Mouse (Mus musculus) forebrain, embryonic 16.5 days (tissue): ENCODE results near the gene Cacybp. TPM values are rescaled to one million over a fixed set of nuclear protein-coding genes. Genes with fewer than 3 reads are reported as not detected.

Experiments
- ATAC-seq: fragments of 200-750 bp; cut with Nextera tagmentation; 2 replicates; pipeline ENCODE4 v1.8.0; 2017; ENCODE audit warnings: mild to moderate bottlenecking, moderate library complexity
- H3K27ac ChIP-seq: fragments of 300-500 bp; sonication (generic); 2 replicates; pipeline ENCODE4 v1.5.1; 2014; ENCODE audit warnings: low read length, control low read depth
- H3K27me3 ChIP-seq: fragments of 300-500 bp; sonication (generic); replicated peaks from 2 replicates; pipeline ENCODE4 v1.6.1; 2014; ENCODE audit warnings: low read length; ENCODE audit not compliant: control insufficient read depth, insufficient read depth
- H3K36me3 ChIP-seq: fragments of 300-500 bp; sonication (generic); 2 replicates; pipeline ENCODE4 v1.6.1; 2014; ENCODE audit not compliant: control insufficient read depth, insufficient read depth
- H3K4me1 ChIP-seq: fragments of 300-500 bp; sonication (generic); replicated peaks from 2 replicates; pipeline ENCODE4 v1.6.1; 2014; ENCODE audit warnings: low read length; ENCODE audit not compliant: control insufficient read depth, insufficient read depth
- H3K4me2 ChIP-seq: fragments of 300-500 bp; sonication (generic); 2 replicates; pipeline ENCODE4 v1.6.1; 2014; ENCODE audit warnings: mild to moderate bottlenecking, low read length, control low read depth
- H3K4me3 ChIP-seq: fragments of 300-500 bp; sonication (generic); replicated peaks from 2 replicates; pipeline ENCODE4 v1.5.1; 2014; ENCODE audit warnings: mild to moderate bottlenecking, low read length, control low read depth
- H3K9ac ChIP-seq: fragments of 300-500 bp; sonication (generic); replicated peaks from 2 replicates; pipeline ENCODE4 v1.6.1; 2014; ENCODE audit warnings: low read depth, low read length, control low read depth
- H3K9me3 ChIP-seq: fragments of 300-500 bp; sonication (generic); 2 replicates; pipeline ENCODE4 v1.6.1; 2016; ENCODE audit warnings: low read length; ENCODE audit not compliant: control insufficient read depth
- WGBS: fragments of 180-500 bp; shearing (Covaris S2); extraction: QIAGEN DNeasy Blood & Tissue Kit; methylation state at CpG from one replicate; pipeline ENCODE4 v1.1.7; 2014; 5-methylcytosine and 5-hydroxymethylcytosine counted together
- polyA plus RNA-seq: library from polyadenylated mRNA; unstranded; fragments of >200 nt; fragmentation: Nextera tagmentation; extraction: Ambion mirVana; gene quantifications from 2 replicates; pipeline ENCODE4 v1.2.1, GENCODE M21; 2015

The Cacybp gene
- polyA plus RNA-seq, 1 experiment from 2014 or later = 293 TPM

DNA sequence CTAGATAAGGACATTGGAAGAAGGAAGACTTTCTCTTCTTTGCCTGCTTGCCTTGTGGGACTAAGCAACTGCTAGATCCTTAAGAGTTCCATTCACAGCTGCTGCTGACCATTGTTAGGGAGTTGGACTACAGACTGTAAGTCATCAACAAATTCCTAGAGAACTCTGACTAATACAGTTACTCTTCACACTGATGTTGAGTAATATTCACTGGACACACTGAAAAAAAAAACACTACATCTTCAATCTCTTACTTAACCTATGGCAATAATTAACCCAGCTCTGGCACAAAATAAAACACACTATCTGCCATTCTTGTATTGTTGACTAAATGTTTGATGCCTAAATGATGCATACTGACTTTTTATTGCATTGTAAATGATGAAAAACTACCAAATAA is 15.2 kb upstream of the Cacybp start:
- no peak overlapping the region for H3K4me3 ChIP-seq
- ATAC-seq = no peak
- no peak overlapping the region for H3K27ac ChIP-seq
- peaks cover 4% of the 10 kb centered on the region for H3K4me1 ChIP-seq
- no peaks in the 10 kb centered on the region for H3K27me3 ChIP-seq
- no peak overlapping the region for H3K4me2 ChIP-seq
- H3K9ac ChIP-seq = no peak overlapping the region
- peaks cover 3% of the 10 kb centered on the region for H3K36me3 ChIP-seq
- H3K9me3 ChIP-seq = no peaks in the 10 kb centered on the region

DNA sequence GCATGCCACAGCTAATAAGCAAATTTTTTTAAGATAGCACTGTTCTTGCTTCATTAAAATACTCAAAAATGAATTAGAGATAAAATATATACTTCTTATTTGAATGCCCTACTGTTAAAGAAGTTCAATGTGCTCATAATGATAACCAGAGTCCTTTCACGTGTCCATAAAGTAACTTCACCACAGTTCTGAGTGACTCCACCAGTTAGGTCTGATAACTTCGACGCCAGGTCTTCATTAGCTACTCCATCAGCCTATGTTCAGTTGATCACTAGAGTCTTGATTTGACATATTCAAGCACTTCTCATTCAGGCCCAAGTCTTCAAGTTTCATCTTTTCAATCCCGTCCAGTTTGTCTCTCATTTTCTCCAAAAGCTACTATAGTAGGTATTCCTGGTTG is 14.5 kb upstream of the Cacybp start:
- peaks cover 3% of the 10 kb centered on the region for H3K36me3 ChIP-seq
- 91% methylated on average over 4 of the region's 4 CpGs for WGBS
- no peak overlapping the region for H3K9ac ChIP-seq
- H3K4me1 ChIP-seq = peaks cover 4% of the 10 kb centered on the region
- no peaks in the 10 kb centered on the region for H3K27me3 ChIP-seq
- no peak overlapping the region for H3K4me3 ChIP-seq
- no peak for ATAC-seq
- no peak overlapping the region for H3K27ac ChIP-seq
- H3K9me3 ChIP-seq = no peaks in the 10 kb centered on the region
- H3K4me2 ChIP-seq = no peak overlapping the region

DNA sequence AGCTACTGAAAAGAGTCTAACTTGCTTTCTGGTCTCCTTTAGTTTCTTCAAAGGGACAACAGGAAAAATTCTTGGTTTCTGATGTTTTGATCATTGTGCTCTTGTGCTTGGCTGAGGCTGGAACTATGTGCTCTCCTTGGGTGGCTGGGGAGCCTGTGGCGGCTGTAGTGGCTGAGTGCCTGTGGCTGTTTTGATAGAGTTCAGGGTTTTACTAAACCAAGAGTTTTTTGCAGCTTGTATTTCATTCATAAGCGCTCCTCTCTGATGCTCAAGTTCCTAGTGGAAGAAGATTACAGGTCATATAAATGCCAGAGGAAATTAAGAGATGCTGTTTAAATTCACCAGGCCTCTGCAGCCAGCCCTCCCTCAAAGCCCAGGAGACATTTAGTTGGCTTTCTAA is 11.4 kb upstream of the Cacybp start:
- H3K4me2 ChIP-seq = no peak overlapping the region
- WGBS = 88% methylated on average over 2 of the region's 2 CpGs

DNA sequence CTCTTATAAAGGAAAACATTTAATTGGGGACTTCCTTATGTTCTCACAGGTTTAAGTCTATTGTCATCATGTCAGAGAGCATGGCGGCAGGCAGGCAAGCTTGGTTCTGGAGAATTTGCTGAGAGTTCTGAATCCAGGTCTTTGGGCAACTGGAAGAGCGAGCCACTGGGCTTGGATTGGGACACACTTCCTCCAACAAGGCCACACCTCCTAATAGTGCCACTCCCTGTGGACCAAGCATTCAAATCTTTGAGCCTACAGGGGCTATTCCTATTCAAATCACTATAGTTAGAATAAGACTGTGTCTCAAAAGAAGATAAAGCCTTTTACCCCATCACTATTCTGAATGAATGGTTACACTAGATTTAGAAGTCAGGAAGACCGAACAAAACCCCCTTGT is 5.2 kb upstream of the Cacybp start:
- Histone ChIP-seq H3K36me3 (no peaks in the 10 kb centered on the region), H3K27ac (no peak overlapping the region), H3K9me3 (no peaks in the 10 kb centered on the region), H3K4me2 (no peak overlapping the region), H3K27me3 (no peaks in the 10 kb centered on the region), H3K4me1 (peaks cover 8% of the 10 kb centered on the region; the same call in 1 of the 2 replicates), H3K9ac (no peak overlapping the region), H3K4me3 (no peak overlapping the region)
- WGBS = 86% methylated on average over 3 of the region's 3 CpGs
- no peak for ATAC-seq

More for the DNA sequence above, 11.4 kb upstream of the Cacybp start:
- Histone ChIP-seq H3K9me3 (no peaks in the 10 kb centered on the region), H3K4me1 (no peaks in the 10 kb centered on the region), H3K4me3 (no peak overlapping the region), H3K27me3 (no peaks in the 10 kb centered on the region), H3K27ac (no peak overlapping the region), H3K36me3 (peaks cover 3% of the 10 kb centered on the region), H3K9ac (no peak overlapping the region)
- no peak for ATAC-seq

DNA sequence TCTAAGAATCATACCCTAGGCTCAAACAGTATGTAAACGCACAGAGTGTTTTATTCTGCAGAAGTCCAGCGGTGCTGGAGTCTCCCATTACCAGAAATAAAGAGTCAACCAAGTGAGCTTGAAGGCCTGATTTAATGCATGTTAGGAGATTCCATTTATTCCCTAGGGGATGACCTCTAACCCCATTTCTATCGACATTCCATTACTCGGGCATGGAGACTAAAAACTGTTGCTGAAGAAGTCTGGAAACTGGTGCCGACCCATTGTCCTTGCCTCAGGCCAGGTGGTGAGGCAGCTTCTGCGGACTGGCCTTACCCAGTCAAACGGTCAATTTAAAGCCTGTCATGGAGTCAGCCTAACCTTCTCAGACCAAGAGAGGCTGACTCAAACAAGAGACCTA is 1.5 kb upstream of the Cacybp start:
- Histone ChIP-seq H3K4me2 (no peak overlapping the region), H3K9me3 (no peaks in the 10 kb centered on the region), H3K4me1 (peaks cover 23% of the 10 kb centered on the region), H3K9ac (no peak overlapping the region), H3K27ac (peak overlapping the region; percentile 10), H3K27me3 (no peaks in the 10 kb centered on the region), H3K4me3 (no peak overlapping the region), H3K36me3 (no peaks in the 10 kb centered on the region)
- 92% methylated on average over 7 of the region's 7 CpGs for WGBS
- no peak for ATAC-seq

DNA sequence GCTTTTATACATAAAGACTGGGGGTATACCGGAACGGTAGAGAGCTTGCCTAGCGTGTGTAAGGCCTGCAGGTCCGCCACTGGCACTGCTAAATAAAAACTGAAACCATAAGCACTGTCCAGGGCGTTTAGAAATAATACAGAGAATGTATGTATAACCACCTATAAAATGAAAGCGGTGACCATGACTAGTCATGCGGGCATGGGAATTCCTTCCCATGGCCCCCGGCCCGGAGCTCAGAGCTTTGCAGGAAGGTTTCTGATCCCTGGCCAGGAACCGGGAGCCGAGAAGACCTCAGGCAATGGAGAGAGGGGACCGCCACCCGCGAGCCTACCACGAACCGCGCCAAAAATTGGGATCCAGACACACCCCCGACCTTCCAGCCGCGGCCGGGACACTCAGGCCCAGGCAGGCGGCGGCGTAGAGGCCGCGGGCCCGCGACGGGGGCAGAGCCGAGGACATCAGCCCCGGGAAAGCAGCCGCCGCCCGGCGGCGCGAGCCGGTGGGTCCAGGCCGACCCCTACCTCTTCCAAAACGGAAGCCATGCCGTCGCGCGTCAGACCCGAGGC is 468 bp downstream of the Cacybp start:
- peaks cover 25% of the 10 kb centered on the region for H3K4me1 ChIP-seq
- H3K4me2 ChIP-seq = peak overlapping the region; percentile 87
- 0 out of 2 replicates have a peak, but pooled peaks cover 4% of the 10 kb centered on the region for H3K36me3 ChIP-seq
- under 1% methylated on average over 45 of the region's 45 CpGs for WGBS
- H3K9ac ChIP-seq = peak overlapping the region; percentile 94
- H3K27me3 ChIP-seq = no peaks in the 10 kb centered on the region
- peak; percentile 0; the same call in 1 of the 2 replicates for ATAC-seq
- no peaks in the 10 kb centered on the region for H3K9me3 ChIP-seq
- H3K4me3 ChIP-seq = peak overlapping the region; percentile 93
- H3K27ac ChIP-seq = peak overlapping the region; percentile 100

DNA sequence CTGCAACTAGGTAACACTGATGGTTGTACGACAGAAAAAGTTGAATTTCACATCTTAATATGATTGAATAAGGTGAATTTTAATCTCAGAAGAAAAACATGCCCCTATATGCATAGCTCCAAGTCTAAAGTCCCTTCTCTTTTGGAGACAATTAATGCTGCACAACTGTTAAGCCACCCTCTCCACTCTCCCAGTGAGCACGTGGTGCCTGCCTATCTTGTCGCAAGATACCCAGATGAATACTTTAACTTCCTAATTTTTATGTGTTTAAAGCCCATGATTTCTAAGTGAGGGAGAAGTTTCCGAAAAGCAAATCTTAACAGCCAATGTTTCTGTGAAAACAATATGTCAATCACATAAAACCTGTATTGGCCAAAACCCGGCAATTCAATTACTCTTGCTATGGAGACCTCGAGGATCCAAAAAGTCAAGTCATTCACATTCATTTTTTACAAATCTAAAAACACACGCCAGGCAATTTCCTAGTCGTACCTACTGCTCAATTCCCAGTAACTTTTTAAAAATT is 1.0 kb downstream of the Cacybp start:
- no peak for ATAC-seq
- H3K4me1 ChIP-seq = peaks cover 25% of the 10 kb centered on the region
- peak overlapping the region; percentile 100 for H3K27ac ChIP-seq
- H3K27me3 ChIP-seq = no peaks in the 10 kb centered on the region
- H3K4me2 ChIP-seq = peak overlapping the region; percentile 87
- peak overlapping the region; percentile 93 for H3K4me3 ChIP-seq
- H3K36me3 ChIP-seq = peaks cover 5% of the 10 kb centered on the region
- 1% methylated on average over 8 of the region's 8 CpGs for WGBS
- peak overlapping the region; percentile 94 for H3K9ac ChIP-seq
- H3K9me3 ChIP-seq = no peaks in the 10 kb centered on the region

DNA sequence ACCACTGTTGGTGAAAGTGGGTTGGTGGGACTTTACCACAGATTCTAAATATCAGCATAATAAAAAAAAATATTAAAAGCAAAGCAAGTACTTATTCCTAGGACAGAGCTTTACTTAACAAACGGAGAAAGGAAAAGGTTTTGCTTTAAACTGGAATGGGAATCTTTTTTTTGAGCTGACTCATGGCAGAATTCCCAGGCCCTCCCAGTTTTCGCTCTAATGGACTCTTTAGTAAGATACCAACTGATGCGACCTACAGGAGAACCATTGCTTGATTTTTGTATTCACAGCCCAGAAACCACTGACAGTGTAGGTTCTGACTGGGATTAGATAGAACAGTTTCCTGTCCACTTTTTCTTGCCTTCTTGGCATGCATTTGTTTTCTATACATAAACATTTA is 2.1 kb downstream of the Cacybp start:
- H3K4me1 ChIP-seq = peaks cover 25% of the 10 kb centered on the region
- H3K9ac ChIP-seq = no peak overlapping the region
- H3K27ac ChIP-seq = no peak overlapping the region
- H3K27me3 ChIP-seq = no peaks in the 10 kb centered on the region
- no peaks in the 10 kb centered on the region for H3K9me3 ChIP-seq
- H3K4me3 ChIP-seq = peak overlapping the region; percentile 93
- 37% methylated on average over 3 of the region's 3 CpGs for WGBS
- ATAC-seq = no peak
- H3K4me2 ChIP-seq = peak overlapping the region; percentile 87
- peaks cover 14% of the 10 kb centered on the region for H3K36me3 ChIP-seq

DNA sequence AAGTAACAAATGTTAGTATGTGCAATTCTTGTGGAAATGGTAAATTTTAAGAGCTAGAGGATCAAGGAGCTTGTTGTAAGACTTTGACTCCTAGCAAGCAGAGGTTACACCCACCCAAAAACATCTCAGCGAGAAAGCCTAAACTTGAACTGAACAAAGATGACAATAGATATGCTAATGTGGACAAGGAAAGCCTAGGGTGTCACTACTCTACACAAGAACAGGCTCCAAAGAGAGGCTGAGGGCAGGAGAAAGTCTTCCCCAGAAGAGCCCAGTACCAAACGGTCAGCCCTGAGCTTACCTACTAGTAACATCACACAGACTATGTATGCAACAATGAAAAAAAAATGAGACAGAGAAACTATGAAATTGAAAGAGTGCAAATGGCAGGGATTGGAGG is 2.8 kb downstream of the Cacybp start:
- H3K4me2 ChIP-seq = no peak overlapping the region
- no peak overlapping the region for H3K27ac ChIP-seq

DNA sequence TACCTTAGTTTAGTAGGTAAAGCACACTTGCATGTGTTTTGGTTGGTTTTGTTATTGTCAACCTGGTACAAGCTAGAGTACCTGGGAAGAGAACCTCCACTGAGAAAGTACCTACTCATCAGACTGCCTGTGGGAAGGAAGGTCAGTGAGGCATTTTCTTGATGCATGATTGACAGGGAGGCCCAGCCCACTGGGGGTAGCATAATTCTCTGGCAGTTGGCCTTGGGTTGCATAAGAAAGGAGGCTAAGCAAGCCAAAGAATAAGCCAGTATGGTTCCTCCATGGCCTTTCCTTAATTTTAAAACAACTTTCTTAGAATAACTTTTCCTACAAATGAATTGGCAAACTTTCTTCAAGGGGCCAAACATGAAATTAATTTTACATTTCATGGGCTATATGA is 7.2 kb downstream of the Cacybp start:
- Histone ChIP-seq H3K9me3 (no peaks in the 10 kb centered on the region), H3K27ac (no peak overlapping the region), H3K4me3 (no peak overlapping the region), H3K4me1 (peaks cover 5% of the 10 kb centered on the region), H3K36me3 (peaks cover 37% of the 10 kb centered on the region), H3K9ac (no peak overlapping the region), H3K27me3 (no peaks in the 10 kb centered on the region), H3K4me2 (no peak overlapping the region)
- no peak for ATAC-seq

More for the DNA sequence above, 2.8 kb downstream of the Cacybp start:
- ATAC-seq = no peak
- Histone ChIP-seq H3K4me1 (peaks cover 25% of the 10 kb centered on the region), H3K36me3 (peaks cover 14% of the 10 kb centered on the region), H3K9me3 (no peaks in the 10 kb centered on the region), H3K9ac (no peak overlapping the region), H3K27me3 (no peaks in the 10 kb centered on the region), H3K4me3 (no peak overlapping the region)
- 20% methylated on average over 2 of the region's 2 CpGs for WGBS
